Mouse (Mus musculus) spleen, postnatal 14 days (tissue): ENCODE measurements around the gene Sytl3.

Source experiments
- DNase-seq, 2 experiments: peaks; one replicate each; pipeline ENCODE4 v3.0.0; 2021 to 2022; ENCODE audit warnings: low spot score in 2 of 2

Gene Sytl3

DNA sequence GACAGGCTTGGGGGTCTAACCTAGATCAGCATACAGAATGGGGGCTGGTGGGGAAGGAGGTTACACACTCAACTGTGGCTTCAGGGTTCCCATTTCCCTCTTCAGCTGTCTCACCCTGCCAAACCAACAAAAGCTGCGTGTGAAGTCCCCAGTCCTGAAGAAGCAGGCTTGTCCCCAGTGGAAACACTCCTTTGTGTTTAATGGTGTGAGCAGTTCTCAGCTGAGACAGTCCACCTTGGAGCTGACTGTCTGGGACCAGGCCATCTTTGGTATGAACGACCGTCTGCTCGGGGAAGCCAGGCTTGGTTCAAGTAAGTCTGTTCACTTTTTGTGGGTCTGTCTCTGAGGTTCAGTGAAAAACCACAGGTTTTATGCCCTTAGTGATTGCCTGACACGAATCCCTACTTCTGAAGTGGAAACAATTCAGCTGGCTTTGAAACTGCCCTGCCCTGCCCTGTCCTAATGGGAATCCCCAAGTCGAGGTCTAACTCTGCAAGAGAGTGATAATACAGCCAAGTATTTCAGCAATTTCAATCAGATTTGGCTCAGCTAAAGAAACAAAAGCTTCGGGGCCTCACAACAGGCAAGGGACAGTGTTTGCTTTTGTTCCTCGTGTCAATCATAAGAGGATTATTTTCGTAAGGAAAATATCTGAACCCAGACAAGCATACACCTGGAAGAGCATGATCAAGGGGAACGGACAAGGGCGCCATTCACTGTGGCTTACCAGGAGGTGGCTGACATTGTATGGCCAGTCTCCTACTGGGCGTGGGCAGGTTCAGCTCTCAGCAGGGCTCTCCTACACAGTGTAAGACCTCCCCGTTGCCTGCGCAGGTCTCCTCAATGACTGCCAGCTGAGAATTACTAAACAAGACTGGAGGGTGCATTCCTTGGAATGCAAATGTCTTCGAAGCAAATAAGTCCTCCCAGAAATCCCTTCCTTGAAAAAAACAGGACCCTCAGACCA lies 77.7 kb downstream of the Sytl3 start:
- DNase-seq, result no peak

DNA sequence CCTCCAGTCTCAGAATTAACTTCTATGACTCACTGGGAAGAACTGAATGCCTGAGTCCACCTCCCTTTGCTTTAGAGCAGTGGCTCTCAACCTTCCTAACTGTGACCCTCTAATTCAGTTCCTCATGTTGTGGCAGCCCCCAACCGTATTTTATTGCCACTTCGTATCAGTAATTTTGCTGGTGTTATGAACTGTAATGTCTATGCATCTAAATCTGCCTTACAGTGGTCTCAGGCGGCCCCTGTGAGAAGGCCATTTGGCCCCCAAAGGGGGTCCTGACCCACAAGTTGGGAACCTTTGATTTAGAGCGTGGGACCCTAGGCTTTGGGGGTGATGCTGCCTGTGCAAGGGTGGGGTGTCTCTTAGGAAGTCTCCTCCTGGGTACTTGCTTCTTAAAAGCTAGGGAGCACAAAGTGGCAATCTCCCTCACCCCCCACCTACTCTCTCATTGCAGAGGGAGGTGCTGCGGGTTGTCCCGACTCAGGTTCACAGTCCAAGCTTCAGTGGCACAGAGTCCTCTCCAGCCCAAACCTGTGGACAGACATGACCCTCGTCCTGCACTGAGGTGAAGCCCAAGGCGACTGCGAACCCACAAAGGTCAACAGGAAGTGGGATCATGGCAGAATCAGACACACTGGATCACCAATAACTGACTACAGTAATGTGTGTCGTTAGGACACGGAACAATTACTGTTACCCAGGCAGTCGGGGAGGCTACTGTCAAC lies 78.5 kb downstream of the Sytl3 start:
- peak in 1 of 2 experiments; percentile 0 for DNase-seq

- no peak for DNase-seq
These were observed 79.9 kb downstream of the Sytl3 start for GRCm38 (mm10) chr17:6738836-6739235.

DNA sequence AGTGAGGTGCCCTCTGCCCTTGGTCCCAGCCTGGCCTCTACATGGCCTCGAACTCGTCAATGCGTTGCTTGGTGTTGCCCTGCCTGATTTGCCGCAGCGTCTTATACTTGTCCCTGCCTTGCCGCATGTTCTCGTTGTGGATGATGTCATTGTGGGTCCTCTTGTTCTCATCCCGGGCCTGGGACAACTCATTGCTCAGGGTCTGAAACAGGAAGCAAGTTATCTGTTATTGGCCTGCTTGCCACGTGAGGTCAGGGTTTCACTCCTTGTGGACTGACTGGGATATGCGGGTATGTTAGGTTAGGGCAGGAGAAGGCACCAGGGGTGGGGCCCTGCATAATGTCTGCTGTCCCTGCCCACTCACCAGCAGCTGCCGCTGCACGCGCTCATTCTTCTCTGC lies 80.4 kb downstream of the Sytl3 start:
- peak in 1 of 2 experiments; percentile 1 for DNase-seq

DNA sequence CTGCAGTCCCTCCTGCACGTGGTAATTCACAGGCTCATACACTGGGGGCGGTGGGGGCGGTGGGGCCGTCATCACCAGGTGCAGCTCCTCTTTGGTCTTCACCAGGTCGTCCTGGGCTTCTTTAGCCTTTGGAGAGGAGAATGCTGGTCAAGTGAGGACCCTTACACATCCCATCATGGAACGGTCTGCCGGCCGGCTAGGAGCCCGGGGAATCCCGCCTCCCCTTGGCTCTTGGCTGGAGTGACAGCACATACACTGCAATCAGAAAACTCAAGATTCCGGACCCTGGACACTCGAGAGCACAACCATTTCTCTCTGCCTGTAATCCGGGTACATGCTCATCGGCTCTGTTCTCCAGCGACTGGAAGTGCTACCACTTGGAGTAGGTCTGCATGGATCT lies 80.9 kb downstream of the Sytl3 start:
- DNase-seq, result peak in 1 of 2 experiments; percentile 0

DNA sequence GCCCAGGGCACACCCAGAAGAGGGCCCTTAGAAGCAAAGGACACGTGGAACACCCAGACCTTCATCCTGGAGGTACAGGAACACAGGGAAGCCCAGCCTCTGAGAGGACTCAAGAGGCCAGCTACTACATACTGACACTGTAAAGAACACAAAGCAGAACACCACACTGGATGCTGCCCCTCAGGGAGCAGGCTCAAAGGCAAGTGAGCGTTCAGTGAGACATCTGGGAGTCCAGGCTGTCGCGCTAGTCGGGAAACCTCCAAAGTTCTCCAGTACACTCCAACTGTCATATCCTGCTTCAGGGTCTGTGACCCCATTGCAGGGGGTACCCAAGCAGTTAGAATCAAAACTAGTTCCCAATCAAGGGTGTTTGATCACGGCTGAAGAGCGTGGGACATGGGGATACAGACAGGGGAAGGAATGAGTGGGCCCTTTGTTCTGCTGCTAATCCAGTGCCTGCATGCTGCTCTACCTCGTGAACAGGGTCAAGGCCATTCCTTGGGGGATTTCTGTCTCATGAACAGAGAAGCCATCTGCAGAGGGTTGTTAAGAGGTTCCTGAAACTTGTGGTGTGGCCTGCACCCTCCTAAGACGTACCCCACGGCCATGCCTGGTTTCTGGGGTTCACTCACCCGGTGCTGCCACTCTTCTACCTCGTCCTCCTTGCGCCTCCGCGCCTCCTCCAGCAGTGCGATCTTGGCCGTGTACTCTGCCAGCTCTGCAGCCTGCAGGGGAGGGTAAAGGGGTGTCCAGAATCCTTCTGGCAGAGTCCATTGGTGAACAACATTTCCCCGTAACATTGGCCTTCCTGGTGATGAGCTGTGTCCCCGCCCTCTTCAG lies 81.7 kb downstream of the Sytl3 start:
- peak in 1 of 2 experiments; percentile 0 for DNase-seq

GRCm38 (mm10) chr17:6741271-6741670 lies 82.4 kb downstream of the Sytl3 start:
- peak in 1 of 2 experiments; percentile 0 for DNase-seq

- DNase-seq, result peak; percentile 6 to 7
These were observed 83.5 kb downstream of the Sytl3 start for GRCm38 (mm10) chr17:6742083-6743038.

DNA sequence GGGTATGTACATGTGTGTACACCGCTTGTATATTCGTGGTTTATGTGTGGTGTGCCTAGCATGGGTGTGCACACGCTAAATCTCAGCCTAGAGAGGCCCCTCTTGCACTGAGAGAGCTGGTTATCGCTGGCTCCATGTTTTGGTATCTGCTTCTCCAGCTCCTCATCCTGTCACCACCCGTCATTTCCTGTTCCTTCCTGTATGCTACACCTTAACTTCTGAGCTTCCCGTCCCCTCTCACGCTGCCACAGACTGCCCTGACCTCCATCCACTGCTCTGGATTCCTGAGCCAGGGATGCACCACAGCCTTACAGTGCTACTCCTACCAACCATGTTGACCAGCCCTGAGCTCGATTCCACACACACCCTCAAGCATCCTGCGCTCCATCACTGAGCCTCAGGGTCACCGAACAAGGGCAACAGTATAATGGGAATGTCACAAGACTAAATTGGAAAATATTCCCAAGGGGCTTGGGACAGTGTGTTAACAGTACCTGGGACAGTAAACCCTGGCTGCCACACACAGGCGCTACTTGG lies 84.2 kb downstream of the Sytl3 start:
- DNase-seq, result no peak

DNA sequence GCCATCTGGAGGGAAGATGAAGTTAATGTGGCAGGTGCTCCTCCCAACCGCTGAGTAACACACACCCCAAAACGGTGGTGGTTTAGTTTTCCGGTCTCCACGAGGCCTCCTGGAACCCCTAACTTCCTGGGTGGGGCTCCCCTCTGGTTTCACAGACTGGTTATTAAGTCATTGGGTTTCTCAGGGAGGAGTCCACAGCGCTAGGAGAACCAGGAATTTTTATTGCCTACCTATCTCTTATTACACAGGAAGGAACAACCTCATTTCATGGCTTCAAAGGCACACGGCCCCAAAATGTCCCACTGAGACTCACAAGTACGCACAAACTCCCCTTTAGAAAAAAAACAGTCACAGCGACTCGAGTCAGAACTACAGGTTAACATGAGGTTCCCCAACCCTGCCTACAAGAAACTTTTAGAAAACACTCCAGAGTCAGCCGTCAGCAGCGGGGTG lies 84.9 kb downstream of the Sytl3 start:
- no peak for DNase-seq

GRCm38 (mm10) chr17:6744366-6744765 lies 85.5 kb downstream of the Sytl3 start:
- DNase-seq, result no peak

GRCm38 (mm10) chr17:6744871-6745270 lies 86.0 kb downstream of the Sytl3 start:
- no peak for DNase-seq

GRCm38 (mm10) chr17:6745503-6745902 lies 86.6 kb downstream of the Sytl3 start:
- no peak for DNase-seq

DNA sequence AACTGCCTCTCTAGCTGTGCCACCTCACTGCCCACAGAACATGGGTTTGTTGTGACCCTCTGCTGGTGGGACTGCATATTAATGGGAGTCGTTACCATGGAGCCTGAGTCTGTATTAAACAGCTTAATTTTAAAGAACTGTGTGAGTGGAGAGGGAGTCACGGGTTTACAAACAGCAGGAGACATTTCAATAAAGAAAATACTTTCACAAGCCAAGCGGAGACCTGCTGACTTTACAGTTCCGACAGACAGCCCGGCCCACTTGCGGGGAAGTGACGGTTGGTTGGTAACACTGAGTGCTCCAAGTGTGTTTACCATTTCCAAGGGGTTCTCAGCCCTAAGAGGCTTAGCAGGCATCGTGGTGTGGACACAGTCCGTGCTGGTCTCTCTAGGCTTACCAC lies 87.1 kb downstream of the Sytl3 start:
- no peak for DNase-seq

DNA sequence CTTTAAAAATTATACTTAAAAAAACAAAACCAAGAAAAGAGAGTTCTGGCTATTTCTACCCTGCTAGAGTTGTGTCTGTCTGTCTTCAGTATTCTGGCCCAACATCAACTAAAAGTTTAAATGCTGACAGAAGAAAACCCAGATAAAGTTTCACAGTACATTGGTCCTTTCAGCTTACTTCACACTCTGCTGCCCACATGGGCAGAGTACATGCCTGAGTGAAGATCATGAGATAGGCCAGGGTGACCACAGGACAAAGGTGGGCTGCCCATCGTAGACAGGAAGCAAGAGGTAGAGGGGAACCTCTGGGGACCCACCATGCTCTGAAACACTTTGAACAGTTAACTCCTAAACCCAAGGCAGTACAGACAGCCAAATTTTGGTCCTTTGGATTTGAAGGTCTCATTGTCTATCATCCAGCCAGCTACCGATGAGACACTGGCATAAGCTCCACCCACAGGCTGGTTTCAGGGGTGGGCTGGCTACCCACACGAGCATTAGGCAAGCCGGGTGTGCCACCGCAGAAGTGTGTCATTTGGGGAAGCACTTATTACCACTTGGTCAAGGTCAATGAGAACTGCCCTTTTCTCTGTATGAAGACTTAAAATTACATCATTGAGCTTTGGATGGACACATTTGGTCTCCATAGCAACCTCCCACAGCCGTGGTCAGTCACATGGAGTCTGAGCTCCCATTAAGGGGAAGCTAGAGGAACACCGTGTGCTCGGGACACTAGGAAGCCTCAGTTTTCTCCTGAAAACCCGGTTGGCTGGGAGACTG lies 87.7 kb downstream of the Sytl3 start:
- no peak for DNase-seq

DNA sequence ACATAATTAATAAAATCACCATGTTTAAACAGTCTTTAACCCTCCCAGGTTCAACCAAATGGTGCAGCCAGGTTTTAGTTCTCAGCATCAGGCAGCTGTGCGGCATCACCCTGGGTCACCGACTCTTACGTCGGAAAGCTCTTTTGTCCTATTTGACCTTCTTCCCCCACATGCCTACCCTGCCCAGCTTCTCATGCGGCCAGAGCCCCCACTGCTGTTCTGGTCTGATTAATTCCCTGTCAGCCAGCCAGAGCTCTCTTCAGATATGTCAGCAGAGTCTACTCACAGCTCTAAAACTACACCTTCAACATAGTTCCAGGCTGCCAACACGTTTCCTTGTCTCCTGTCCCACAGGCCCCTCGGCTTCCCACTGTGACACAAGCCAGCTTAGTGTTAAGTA lies 88.6 kb downstream of the Sytl3 start:
- no peak for DNase-seq

DNA sequence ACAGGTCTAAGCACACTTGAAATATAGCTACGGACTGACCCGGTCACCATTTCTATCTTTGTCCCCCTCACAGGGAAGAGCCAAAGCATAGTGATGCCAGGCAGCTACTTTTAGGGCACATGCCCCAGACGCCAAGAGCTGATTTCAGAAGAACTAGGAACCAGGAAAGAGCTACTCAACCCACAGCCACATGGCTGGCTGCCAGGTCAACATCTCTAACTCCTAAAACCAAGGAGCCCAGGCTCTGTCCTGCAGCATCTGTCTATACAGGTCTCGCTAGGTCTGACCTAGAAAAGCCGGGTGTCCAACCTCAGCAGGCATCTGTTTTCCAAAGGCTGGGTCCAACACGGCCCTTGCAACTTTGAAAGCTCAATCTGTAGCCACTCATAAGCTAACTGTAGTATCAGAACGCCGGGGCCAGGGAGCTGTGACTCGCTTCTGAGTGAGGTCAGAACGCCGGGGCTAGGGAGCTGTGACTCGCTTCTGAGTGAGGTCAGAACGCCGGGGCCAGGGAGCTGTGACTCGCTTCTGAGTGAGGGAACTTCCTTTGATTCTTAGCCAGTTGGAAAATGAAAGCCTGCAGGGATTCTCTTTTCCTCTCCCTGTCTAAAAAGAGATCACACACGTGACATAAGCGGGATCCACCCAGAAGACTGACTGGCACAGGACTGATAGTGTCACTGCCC lies 90.0 kb downstream of the Sytl3 start:
- DNase-seq, result no peak

DNA sequence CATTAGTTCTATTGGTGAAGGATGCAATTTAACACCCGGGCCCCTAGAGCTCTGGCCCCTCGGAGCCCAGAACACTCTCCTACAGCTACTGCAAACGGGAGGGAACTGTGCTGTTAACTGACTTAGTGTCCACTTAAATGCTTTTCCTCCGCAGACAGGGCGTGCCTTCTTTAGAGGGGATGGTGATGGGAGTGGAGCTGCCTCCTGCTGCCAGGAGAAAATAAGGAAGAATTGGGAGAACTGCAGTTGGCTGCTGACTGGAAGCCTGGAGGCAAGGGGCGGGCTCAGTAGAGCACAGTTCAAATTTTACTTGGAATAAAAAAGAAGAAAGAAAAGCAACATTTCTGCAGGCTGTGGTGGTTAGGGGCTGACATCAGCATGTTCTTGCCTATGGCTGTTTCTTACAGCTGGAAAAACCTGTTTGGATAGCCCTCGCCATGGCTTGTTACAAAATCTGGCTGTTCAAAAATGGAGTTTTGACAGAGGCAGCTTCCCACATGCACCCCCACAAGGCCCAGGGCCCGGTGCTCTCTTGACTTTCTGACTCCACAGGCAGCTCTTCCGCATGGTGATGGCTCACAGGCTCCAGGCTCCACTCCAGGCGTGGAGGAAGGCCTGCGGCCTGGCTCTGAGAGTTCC lies 92.4 kb downstream of the Sytl3 start:
- DNase-seq, result no peak
